Mouse (Mus musculus): ENCODE measurements around the gene Lamc1.
"Not testable (repeated sequence)": the region's sequence is repeated elsewhere in the genome, so short reads cannot be mapped to it uniquely, and the experiment has no call there.

The Lamc1 gene

DNA sequence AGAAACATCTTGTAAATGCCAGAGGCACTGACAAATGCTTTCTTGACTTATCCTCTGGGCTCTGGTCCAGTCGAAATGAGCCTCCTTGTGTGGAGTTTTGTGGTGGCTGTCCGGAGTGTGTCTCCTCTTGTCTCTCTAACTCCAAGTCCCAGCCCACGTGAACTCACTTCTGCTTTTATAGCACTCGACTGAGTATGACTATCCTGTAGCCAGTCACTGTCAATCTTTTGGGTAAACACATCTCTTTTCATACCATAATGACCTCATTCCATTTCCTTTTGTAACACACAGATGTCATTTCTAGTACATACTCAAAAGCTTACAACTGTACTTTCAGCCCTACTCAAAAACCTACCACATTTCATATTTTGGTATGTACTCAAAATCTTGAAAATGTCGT is 33.1 kb downstream of the Lamc1 start:
- DNase-seq (ENCODE audit: low spot score) = not testable (repeated sequence)

DNA sequence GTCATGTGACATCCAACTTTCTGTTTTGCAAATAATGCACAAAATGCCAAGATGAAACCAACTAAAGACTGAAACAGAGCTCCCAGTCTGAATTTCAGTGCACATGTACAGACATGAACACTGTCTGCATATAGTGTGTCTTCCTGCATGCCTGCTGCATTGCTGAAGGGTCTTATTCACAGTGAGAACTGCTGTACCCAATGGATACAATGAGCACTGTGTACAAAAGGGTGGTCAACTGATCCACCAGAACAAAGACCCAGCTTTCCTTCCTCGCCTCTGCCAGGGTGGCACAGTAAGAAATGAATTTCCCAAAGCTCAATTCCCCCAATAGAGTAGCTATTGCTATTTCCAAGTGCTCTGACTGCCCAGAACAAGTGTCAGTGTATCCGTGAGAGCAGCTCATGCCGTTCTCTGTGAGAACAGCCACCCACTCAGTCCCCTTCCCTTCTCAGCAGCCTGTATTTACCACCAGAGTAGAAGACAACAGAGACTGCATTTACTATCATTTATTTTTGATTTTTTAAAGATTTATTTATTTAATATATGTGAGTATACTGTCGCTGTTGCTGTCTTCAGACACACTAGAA is 34.7 kb downstream of the Lamc1 start:
- DNase-seq (ENCODE audit: low spot score) = not testable (repeated sequence)

DNA sequence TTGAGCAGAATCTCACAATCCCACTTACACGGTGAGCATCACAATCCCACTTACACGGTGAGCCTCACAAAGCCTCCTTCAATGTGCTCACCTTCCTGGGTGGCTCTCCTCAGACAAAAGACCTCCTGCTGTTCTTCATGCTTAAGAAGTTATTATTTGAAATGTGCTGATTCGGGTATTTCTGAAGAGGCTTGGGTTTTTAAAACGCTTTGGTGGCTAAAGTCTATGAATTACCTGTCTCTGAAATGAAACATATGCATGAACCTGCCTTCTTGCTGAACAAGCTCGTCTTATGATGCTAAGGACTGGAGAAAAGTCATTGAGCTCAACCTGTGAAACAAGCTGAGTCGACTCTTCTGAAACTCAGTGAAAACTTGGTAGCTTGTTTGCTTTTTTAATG is 36.6 kb downstream of the Lamc1 start:
- DNase-seq (ENCODE audit: low spot score) = no peak

DNA sequence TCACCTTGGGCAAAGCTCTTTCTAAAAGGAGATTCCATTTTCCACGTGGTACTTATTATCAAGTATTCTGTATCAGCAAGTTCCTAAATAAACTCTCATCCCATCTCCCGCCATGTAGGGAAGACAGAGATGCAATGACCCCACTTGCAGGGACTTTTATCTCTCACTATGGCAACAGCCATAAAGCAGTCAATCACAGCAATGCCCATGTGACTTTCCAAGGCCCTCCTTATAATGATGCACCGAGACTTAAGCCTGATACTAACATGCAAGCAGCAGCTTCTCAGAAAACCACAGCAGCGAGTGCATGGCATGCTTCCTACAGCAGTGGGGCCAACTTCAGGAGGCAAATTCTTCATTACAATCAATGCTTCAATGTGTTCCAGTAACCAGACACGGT is 39.7 kb downstream of the Lamc1 start:
- DNase-seq (ENCODE audit: low spot score) = no peak

DNA sequence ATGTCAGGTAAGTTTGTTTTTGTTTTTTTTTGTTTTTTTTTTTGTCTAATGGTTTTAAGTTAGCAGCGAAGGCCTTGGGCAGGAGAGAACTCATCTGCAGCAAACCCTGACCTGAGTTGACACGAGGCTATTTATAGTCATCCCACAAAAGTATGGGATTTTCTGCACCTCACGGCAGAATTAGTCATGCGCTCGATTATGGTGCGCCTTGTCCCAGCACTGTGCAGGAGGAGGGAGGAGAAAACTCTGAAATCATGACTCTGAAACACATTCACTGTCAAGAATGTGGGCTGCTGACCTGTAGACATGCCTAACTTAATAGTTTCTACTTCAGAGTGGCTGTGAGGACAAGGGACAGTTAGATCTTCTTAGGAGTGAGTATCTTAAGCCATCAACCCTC is 40.4 kb downstream of the Lamc1 start:
- DNase-seq (ENCODE audit: low spot score) = no peak

DNA sequence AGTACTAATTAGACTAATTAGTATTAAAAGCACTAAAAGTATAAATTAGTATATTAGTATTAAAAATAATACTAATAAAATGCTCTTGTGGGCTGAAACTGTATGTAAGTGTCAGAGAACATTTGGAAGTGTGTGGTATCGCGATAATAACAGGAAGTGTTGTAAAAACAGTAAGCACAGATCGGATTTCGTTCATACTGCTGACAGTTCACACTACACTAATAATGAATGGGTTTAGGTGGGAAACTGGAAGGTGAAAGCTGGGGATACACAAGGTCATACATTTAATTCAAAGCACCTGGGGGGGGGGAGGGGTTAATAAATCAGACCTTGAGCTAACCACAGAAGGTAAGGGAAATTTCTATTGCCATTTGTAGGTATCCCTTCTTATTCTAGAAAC is 41.2 kb downstream of the Lamc1 start:
- DNase-seq (ENCODE audit: low spot score) = no peak

DNA sequence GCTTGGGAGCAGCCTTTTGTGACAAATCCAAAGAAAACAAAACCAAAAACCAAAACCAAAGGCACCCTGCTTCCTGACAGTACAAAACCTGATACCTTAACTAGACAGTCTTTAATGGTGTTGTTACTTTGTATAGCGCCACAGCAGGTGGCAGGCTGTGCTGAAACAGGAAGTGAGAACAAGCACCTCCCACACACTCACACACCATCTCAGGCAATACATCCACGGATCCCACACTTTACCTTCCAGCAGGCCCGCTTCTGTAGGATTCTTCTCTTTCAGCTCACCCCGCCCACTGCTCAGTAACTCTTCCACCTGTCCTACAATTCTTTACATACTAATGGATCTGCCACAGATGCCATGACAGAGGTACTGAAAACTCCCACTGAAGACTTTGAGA is 44.6 kb downstream of the Lamc1 start:
- DNase-seq (ENCODE audit: low spot score) = no peak

DNA sequence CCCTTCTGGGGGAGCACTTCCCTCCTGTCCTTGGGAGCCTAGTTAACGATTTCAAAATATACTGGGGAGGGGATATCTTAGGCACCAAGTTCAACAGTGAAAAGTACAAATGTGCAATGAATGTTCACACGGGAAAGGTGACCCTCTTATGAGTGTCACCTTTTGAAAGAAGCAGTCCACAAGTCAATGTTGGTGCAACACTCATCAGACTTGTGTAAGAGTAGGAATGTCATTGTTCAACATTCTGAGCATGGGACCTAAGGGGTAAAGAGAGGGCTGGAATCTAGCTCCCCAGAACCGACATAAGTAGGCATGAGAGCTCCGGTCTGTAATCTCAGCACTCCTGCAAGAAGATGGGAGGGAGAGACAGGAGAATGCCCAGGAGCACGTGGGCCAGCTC is 45.1 kb downstream of the Lamc1 start:
- no peak for DNase-seq (ENCODE audit: low spot score)

DNA sequence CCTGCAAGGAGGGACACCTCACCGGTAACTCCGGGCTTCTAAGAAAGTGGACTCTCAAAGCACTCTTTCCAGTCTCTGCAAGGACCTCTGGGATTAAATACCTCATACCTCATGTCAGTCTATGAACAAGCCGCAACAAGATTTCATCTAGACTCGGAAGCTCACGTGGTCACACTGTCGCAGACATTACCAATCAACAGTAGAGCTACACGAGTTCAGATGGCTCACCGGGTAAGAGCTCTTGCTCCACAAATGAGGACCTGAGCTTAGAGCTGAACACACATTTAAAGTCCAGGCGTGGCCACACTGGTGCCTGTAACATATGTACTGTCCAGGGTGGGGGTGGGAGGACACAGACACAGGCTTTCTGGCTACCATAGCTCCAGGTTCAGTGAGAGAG is 46.4 kb downstream of the Lamc1 start:
- no peak for DNase-seq (ENCODE audit: low spot score)

DNA sequence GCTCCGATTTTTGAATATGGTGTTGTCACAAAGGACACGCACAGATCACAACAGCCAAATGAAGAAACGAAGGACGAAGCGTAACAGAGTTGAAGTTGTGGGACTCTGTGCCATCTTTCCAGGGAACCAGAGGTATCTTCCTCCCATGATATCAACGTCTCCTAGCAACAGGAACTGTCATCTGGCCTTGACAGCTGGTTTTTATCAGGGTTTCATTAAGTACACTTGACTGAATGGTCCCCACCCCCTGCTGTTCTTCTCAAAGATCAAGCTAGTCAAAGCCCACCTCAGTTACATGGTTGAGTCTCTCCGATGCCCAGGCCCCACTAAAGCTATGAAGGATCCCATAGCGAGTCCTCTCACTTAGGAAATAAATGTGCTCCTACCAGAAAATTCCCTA is 47.4 kb downstream of the Lamc1 start:
- DNase-seq (ENCODE audit: low spot score) = no peak

DNA sequence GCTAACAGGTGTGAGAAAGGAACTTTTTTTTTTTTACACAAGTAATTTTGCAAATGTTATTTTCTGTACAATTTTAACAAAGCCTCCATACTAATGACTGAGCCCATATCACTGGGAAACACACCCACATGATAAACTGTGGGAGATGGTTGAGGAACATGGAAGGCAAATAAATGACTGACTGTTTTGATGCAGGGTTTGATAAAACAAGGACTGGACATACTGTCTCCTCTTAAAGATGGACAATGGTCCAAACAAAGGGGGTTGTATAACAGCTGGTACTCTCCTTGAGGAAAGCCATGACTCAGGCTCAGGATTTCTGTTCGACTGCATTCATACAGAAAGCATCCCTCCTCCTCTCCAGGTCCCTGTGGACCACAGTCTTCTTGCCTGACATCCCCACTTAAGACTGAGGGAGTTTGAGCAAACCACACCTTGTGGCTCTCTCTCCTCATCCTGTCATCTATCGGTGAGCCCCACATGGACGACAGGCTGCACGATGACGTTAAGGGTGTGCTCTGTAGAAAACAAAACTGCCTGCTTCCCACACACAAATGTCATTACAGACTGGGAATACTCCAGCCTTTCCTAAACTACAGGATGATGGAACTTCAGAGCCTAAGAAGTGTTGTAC is 50.1 kb downstream of the Lamc1 start:
- no peak for DNase-seq (ENCODE audit: low spot score)

DNA sequence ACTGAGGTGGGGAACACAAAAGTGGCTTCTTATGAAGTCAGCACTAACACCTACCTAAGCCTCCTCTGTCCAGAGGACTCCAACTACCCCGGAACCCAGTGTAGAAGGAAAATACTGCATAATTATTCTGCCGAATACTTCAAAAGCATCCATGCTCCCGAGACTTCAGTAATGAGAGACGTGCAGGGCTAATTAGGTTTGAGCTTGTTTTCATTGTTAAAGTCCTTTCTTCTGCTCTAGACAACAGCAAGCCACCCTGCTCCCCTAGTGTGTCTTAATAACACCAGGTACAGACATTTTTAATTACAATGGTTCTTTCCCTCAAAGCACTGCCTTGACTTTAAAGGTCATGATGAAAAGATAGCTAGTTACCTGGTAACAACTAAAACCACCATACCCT is 51.1 kb downstream of the Lamc1 start:
- DNase-seq (ENCODE audit: low spot score) = no peak

DNA sequence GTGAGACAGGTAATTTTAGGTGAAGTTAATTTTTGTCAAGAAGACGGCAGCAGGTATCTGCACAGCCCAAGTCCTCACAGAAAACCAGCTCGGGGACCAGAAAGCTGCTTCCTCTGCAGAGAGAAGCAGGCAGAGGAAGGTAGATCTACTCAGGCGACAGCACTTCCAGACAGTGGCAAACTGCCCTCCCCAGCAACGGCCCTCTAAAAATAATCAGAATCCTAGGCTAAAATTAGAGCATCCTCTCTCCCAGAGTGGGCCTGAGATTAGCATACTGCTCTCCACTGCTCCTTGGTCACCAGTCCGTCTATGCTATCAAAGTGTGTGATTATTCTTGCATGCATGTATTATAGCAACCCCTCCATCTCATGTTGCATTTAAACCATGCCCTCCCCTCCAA is 52.2 kb downstream of the Lamc1 start:
- DNase-seq (ENCODE audit: low spot score) = no peak

DNA sequence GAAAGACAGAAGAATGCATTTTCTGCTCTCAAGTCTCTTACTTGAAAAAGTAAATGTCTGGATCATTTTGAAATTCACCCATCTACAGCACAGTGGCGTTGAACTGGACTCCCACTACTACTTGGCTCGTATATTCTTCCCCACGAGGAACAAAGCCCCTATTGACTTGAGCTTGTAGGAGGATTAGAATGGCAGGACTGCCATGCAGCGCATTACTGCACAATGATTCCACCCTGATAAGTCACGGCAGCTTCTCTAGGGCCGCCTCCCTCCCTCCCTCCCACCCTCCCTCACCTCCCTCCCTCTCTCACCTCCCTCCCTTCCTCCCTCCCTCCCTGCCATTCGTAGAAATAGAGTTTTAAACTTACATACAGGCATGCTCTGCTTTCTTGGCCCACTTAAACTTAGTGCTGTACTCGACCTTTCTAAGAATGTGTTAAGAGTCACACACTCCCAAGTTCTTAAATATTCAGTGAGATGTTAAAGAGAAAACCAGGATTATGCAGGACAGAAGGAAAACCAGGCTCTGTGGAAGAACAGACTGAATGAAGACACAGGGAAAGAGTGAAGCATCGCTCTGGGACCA is 54.5 kb downstream of the Lamc1 start:
- DNase-seq (ENCODE audit: low spot score) = no peak

DNA sequence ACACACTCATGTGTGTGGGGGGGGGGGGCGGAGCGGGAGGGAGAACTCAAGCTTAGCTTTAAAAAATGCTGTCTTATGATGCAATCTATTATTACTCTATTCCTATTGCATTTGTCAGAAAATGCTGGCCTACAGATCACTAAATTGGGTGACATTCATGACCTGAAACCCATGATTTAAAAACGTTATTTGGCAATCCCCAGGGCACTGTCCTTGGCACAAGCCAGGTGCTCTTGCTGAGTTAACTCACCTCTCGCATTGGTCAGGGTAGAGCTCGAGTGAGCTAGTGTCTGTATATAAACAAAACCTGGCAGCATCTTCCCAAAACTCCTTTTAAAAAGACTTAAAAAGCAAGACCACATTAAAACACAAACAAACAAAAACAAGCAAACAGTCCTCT is 57.1 kb downstream of the Lamc1 start:
- DNase-seq (ENCODE audit: low spot score) = no peak

DNA sequence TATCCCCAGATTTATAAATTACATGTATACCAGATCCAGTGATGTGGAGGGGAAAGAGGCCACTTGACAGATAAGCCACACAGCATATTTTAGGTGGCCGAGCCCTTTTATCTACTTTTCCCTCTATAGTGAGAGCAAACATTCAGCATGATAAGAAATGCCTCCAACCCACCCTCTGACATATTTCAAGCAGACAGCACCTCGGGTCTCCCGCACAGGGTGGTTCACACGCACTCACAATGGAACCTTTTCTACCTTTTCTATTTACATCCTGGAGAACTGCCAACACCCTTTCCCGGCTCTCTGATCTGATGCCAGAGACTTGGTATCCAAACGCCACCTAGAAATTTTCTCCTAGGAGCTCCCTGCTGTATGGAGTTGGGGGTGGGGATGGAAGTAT is 58.0 kb downstream of the Lamc1 start:
- no peak for DNase-seq (ENCODE audit: low spot score)

DNA sequence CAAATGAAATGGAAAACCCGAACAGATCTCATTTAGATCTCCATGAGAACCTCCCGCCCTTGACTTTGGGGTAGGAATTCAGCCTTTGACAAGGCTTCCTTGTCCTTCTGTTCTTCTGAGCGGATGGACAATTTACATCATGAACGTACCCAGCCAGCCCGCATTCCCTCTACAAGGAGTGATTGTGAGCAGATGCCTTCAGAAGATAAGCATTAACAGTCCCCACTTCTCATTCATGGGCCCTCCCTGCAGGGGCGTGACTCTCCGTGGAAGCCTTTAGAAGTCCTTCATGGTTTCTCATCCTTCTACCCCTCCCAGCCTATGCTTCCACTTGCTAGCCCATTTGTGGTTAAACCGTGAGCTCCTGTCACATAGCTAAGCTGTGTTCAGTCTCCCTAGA is 58.9 kb downstream of the Lamc1 start:
- DNase-seq (ENCODE audit: low spot score) = no peak

DNA sequence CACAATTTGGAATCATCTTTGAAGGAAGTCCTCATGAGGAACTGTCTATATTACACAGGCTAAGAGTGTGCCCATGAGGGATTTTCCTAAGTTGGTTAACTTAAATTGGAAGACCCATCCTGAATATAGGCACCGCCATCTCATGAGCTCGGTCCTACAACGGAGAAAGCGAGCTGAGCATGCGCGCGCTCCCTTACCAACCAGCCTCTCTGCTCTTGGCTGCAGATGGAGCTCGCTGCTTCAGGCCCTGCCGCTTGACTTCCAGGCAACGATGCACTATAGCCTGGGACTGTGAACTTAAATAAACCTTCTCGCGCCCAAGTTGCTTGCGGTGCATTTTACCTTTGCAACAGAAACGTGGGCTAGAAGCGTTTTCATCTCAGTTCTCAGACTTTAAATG is 61.8 kb downstream of the Lamc1 start:
- DNase-seq (ENCODE audit: low spot score) = no peak

DNA sequence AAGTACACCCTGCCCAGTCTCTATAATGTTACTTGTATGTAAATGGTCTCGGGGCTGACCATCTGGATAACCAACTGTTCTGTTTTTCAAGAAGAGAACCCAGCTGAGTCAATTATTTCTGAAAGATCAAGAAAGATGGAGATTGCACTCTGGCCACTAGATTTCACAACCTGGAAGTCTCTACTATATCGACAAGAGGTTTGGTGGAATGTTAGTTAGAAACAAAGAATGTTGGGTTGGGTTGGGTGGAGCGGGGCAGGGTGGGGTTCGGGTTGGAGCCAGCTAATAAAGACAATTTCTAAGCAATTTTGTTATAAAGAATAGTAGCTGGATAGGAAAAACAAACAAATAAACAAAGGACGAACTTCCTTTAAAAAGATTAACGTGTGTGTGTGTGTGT is 62.9 kb downstream of the Lamc1 start:
- no peak for DNase-seq (ENCODE audit: low spot score)

DNA sequence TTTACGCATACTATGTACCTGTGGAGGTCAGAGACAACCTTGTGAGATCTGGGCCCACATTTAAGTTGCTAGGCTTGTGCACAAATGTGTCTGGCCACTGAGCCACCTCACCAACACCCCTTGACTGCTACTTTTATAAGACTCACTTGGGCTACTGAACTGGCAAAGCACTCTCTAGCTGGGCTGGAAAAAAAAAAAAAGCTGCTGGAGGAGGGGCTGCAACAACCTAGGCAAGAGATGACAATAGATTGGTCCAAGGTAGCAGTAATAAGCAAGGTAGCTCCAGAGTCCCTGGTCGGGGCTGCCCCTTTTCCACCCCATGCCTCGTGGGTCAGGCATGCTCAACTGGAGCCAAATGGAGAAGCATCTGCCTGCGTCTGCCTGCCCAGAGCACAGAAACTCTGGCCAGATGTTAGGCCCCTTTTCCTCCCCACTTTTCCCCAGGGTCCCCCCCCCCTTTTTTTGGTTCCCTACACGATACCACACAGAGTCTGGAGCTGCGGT is 63.7 kb downstream of the Lamc1 start:
- DNase-seq (ENCODE audit: low spot score) = no peak

DNA sequence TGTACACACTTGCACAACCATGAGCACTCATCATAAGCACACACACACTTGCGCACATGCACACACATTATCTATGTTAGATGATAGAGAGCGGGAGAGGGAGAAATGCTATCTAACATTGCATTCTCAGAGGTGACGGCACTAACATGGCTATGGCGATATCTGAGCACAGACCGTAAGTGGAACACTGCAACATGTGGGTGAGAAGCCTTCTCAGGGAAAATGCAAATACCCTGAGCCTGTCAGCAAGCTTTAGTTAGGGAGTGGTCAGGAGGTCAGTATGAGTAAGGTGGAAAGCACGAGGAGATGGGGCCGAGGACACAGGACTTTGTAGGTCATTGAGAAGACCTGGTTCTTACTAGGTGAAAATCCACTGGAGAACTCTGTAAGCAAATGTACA is 64.3 kb downstream of the Lamc1 start:
- no peak for DNase-seq (ENCODE audit: low spot score)

DNA sequence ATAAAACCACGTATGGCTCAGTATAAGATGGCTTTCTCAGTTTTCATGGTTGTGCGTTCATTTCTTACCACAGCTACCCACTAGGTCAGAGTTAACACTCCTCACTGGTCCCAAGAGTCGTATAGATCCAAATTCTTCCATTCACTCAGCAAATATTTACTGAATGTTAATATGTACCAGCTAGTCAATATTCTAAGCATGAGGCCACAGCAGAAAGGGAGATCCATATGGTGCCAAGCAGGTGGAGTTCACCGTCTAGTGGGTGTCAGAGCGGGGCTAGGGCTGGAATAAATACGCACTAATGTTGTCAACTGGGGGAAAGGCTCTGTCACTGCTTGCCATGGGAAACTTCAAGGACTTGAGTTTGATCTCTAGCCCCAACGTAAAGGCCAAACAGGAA is 64.9 kb downstream of the Lamc1 start:
- no peak for DNase-seq (ENCODE audit: low spot score)

DNA sequence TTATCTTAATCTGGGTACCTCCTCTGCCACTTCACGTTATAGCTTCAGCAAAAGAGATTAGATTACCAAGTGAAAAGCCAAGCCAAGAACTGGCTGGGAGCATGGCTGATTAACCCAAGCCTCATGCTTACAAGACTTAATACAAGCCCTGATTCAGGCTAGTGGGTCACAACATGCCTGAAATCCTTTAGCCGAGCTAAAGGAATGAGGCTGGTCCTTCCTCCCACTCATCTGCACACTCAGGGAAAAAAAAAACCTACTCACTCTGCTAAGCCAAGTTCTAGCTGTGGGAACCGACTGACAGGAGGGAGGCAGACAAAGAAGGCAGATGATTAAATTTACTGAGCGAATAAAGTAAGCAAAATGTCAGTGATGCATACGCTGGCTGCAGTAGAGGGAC is 65.7 kb downstream of the Lamc1 start:
- DNase-seq (ENCODE audit: low spot score) = no peak

DNA sequence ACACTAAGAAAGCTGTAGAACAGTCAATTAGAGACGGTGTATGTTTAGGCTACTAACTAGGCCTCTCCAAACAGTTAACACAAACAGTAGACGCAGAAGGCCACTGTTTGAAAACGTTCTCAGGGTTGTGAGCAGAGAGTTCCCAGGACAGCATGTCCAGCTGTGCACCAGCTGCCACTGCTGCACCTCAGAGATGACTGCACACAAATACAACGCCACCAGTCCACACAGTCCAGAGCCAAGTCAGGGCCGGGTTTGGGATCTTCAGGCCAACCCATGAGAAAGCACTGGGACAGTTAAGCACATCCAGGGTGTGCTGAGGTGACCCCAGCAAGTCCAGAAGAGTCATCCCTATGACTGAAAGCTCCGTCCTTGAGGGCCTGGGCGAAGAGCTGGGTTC is 67.0 kb downstream of the Lamc1 start:
- DNase-seq (ENCODE audit: low spot score) = no peak

All from ovary, postnatal 14 days (tissue).